Mouse (Mus musculus): ENCODE results near the gene M6pr. TPM values are rescaled to one million over a fixed set of nuclear protein-coding genes. Genes with fewer than 3 reads are reported as not detected.

The M6pr gene
- total RNA-seq, 2 experiments from 2014 or later = 53.4 to 54.6 TPM

GRCm38 (mm10) chr6:122298223-122298609 lies 10.3 kb upstream of the M6pr start:
- DNase-seq = no peak

- no peak for DNase-seq
Observed at GRCm38 (mm10) chr6:122299621-122300133, 8.8 kb upstream of the M6pr start.

- no peak for DNase-seq
Observed at GRCm38 (mm10) chr6:122302121-122302520, 6.4 kb upstream of the M6pr start.

- DNase-seq = no peak
Observed at GRCm38 (mm10) chr6:122302661-122303060, 5.9 kb upstream of the M6pr start.

- DNase-seq = no peak
Observed at GRCm38 (mm10) chr6:122303526-122303925, 5.0 kb upstream of the M6pr start.

- peak; percentile 85 for DNase-seq
Observed at GRCm38 (mm10) chr6:122304355-122304754, 4.2 kb upstream of the M6pr start.

GRCm38 (mm10) chr6:122304790-122305555 lies 3.5 kb upstream of the M6pr start:
- DNase-seq = no peak

GRCm38 (mm10) chr6:122306707-122307106 lies 1.8 kb upstream of the M6pr start:
- no peak for DNase-seq

- DNase-seq = no peak
Observed at GRCm38 (mm10) chr6:122308136-122308504, 400 bp upstream of the M6pr start.

GRCm38 (mm10) chr6:122309446-122309960 lies 983 bp downstream of the M6pr start:
- DNase-seq = no peak

GRCm38 (mm10) chr6:122310187-122310820 lies 1.8 kb downstream of the M6pr start:
- no peak for DNase-seq

GRCm38 (mm10) chr6:122318726-122319125 lies 10.2 kb downstream of the M6pr start:
- no peak for DNase-seq

- no peak for DNase-seq
Observed at GRCm38 (mm10) chr6:122325361-122325975, 16.9 kb downstream of the M6pr start.

- no peak for DNase-seq
Observed at GRCm38 (mm10) chr6:122333081-122333612, 24.6 kb downstream of the M6pr start.

GRCm38 (mm10) chr6:122334786-122335340 lies 26.3 kb downstream of the M6pr start:
- DNase-seq = no peak

- peak; percentile 27 for DNase-seq
Observed at GRCm38 (mm10) chr6:122337546-122337945, 29.0 kb downstream of the M6pr start.

GRCm38 (mm10) chr6:122339047-122339647 lies 30.6 kb downstream of the M6pr start:
- peak; percentile 66 for DNase-seq

- DNase-seq = peak; percentile 87
Observed at GRCm38 (mm10) chr6:122339648-122340341, 31.3 kb downstream of the M6pr start.

- peak; percentile 13 for DNase-seq
Observed at GRCm38 (mm10) chr6:122340349-122341000, 32.0 kb downstream of the M6pr start, which contains the start of gene Phc1. TSS of gene Phc1 (minus strand) at chr6:122340561.

- no peak for DNase-seq
Observed at GRCm38 (mm10) chr6:122341038-122341810, 32.7 kb downstream of the M6pr start.

Measured in heart, postnatal 4 days (tissue).